Mouse (Mus musculus) adrenal gland, postnatal 36 days (tissue): ENCODE data around the gene 1700056E22Rik. TPM values are rescaled to one million over a fixed set of nuclear protein-coding genes. Genes with fewer than 3 reads are reported as not detected.

Source experiments
- DNase-seq, 2 experiments: peaks; one replicate each; pipeline ENCODE4 v3.0.0; 2021; ENCODE audit warnings: mixed read lengths in 1 of 2
- long read RNA-seq, 2 experiments: library from polyadenylated mRNA; stranded (forward); transcript quantifications; one replicate each; pipeline ENCODE4 v2.0.0; 2021; ENCODE audit warnings: borderline sequencing depth in 2 of 2
- total RNA-seq, 2 experiments: library from RNA; stranded (reverse); gene quantifications; 2 replicates each; pipeline ENCODE4 v1.2.3; 2021

1700056E22Rik gene
- total RNA-seq, result 1 to 10 TPM; 1.8 to 2.5 TPM
- long read RNA-seq, experiment 1, result 0 reads
- long read RNA-seq, experiment 2, partial matches to known transcripts, result 0 of 3 reads
- long read RNA-seq, experiment 2, other reads (novel, unspliced or antisense), result 0 of 3 reads

GRCm38 (mm10) chr1:184034011-184034557, at the start of gene 1700056E22Rik:
Gene 1700056E22Rik, minus strand, starts transcription at chr1:184034301.
- peak; percentile 98 to 99 for DNase-seq

GRCm38 (mm10) chr1:184083166-184083565, 49.1 kb upstream of the 1700056E22Rik start:
- peak; percentile 72 to 77 for DNase-seq

GRCm38 (mm10) chr1:184082661-184083060, 48.6 kb upstream of the 1700056E22Rik start:
- DNase-seq, result no peak

GRCm38 (mm10) chr1:184079304-184079703, 45.2 kb upstream of the 1700056E22Rik start:
- DNase-seq, result no peak

GRCm38 (mm10) chr1:184076756-184077155, 42.7 kb upstream of the 1700056E22Rik start:
- DNase-seq, result peak in 1 of 2 experiments; percentile 44

GRCm38 (mm10) chr1:184076065-184076464, 42.0 kb upstream of the 1700056E22Rik start:
- no peak for DNase-seq

- DNase-seq, result no peak
Measured at GRCm38 (mm10) chr1:184068971-184069370, 34.9 kb upstream of the 1700056E22Rik start.

GRCm38 (mm10) chr1:184067704-184068558, 33.8 kb upstream of the 1700056E22Rik start:
- peak; percentile 45 to 46 for DNase-seq

- DNase-seq, result no peak
Measured at GRCm38 (mm10) chr1:184066460-184067287, 32.6 kb upstream of the 1700056E22Rik start.

- DNase-seq, result no peak
Measured at GRCm38 (mm10) chr1:184065589-184066361, 31.7 kb upstream of the 1700056E22Rik start.

- DNase-seq, result no peak
Measured at GRCm38 (mm10) chr1:184064306-184064705, 30.2 kb upstream of the 1700056E22Rik start.

GRCm38 (mm10) chr1:184061901-184062300, 27.8 kb upstream of the 1700056E22Rik start:
- DNase-seq, result no peak

GRCm38 (mm10) chr1:184060828-184061734, 27.0 kb upstream of the 1700056E22Rik start:
- DNase-seq, result no peak

- no peak for DNase-seq
Measured at GRCm38 (mm10) chr1:184060381-184060780, 26.3 kb upstream of the 1700056E22Rik start.

- no peak for DNase-seq
Measured at GRCm38 (mm10) chr1:184059814-184060213, 25.7 kb upstream of the 1700056E22Rik start.

GRCm38 (mm10) chr1:184058206-184058605, 24.1 kb upstream of the 1700056E22Rik start:
- no peak for DNase-seq

- no peak for DNase-seq
Measured at GRCm38 (mm10) chr1:184054176-184054575, 20.1 kb upstream of the 1700056E22Rik start.

GRCm38 (mm10) chr1:184053711-184054110, 19.6 kb upstream of the 1700056E22Rik start:
- no peak for DNase-seq

GRCm38 (mm10) chr1:184053141-184053540, 19.0 kb upstream of the 1700056E22Rik start:
- no peak for DNase-seq

GRCm38 (mm10) chr1:184052331-184052730, 18.2 kb upstream of the 1700056E22Rik start:
- no peak for DNase-seq
